Mouse (Mus musculus): Measurements from ENCODE around the gene Egf. TPM values are rescaled to one million over a fixed set of nuclear protein-coding genes. Genes with fewer than 3 reads are reported as not detected.
"Not testable (repeated sequence)": the region's sequence is repeated elsewhere in the genome, so short reads cannot be mapped to it uniquely, and the experiment has no call there.

Egf gene
- polyA plus RNA-seq, 1 experiment = 3.6 TPM

- no peak overlapping the region for H3K27ac ChIP-seq (ENCODE audit: insufficient read depth, low read length)
- no peak overlapping the region for H3K4me3 ChIP-seq (replicated peaks; ENCODE audit: insufficient read depth, low read depth, low read length)
- no peaks in the 10 kb centered on the region for H3K27me3 ChIP-seq (ENCODE audit: control insufficient read depth, insufficient read depth, low read length)
- no peak for TF ChIP-seq POLR2A (IDR thresholded peaks at IDR 0.05; ENCODE audit: borderline replicate concordance, insufficient read depth, low read length)
- TF ChIP-seq CTCF (IDR thresholded peaks at IDR 0.05; ENCODE audit: borderline replicate concordance, insufficient read depth, low read depth, low read length) = no peak
- no peaks in the 10 kb centered on the region for H3K4me1 ChIP-seq (ENCODE audit: control insufficient read depth, insufficient read depth, low read length)
- no peak for DNase-seq
- WGBS = 75% methylated on average over 6 of the region's 6 CpGs
Observed at GRCm38 (mm10) chr3:129771210-129771609, 16.1 kb upstream of the Egf start.

- no peak for TF ChIP-seq CTCF (IDR thresholded peaks at IDR 0.05; ENCODE audit: borderline replicate concordance, insufficient read depth, low read depth, low read length)
- TF ChIP-seq POLR2A (IDR thresholded peaks at IDR 0.05; ENCODE audit: borderline replicate concordance, insufficient read depth, low read length) = no peak
- no peak for DNase-seq
- no peaks in the 10 kb centered on the region for H3K4me1 ChIP-seq (ENCODE audit: control insufficient read depth, insufficient read depth, low read length)
- 72% methylated on average over 10 of the region's 10 CpGs for WGBS
- no peak overlapping the region for H3K4me3 ChIP-seq (replicated peaks; ENCODE audit: insufficient read depth, low read depth, low read length)
- H3K27me3 ChIP-seq (ENCODE audit: control insufficient read depth, insufficient read depth, low read length) = no peaks in the 10 kb centered on the region
- H3K27ac ChIP-seq (ENCODE audit: insufficient read depth, low read length) = no peak overlapping the region
Observed at GRCm38 (mm10) chr3:129766971-129767794, 12.1 kb upstream of the Egf start.

DNA sequence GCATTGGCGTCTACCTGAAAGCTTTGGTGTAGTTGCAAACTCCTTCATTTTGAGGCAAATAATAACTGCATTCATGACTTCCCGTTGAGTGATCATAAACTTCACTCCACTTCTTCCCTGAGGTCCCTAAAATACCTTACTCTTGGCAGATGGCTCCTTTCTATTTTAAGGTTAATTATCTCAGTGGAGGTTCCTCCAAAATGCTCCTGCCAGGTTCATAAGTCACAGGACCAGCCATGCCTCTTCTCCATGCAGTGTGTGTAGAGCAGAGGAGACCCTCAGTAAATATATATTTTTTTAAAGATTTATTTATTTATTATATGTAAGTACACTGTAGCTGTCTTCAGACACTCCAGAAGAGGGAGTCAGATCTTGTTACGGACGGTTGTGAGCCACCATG, 11.0 kb upstream of the Egf start:
- H3K4me1 ChIP-seq (ENCODE audit: control insufficient read depth, insufficient read depth, low read length) = no peaks in the 10 kb centered on the region
- no peak for DNase-seq
- no peak overlapping the region for H3K27ac ChIP-seq (ENCODE audit: insufficient read depth, low read length)
- H3K27me3 ChIP-seq (ENCODE audit: control insufficient read depth, insufficient read depth, low read length) = no peaks in the 10 kb centered on the region
- WGBS = 80% methylated on average over 4 of the region's 4 CpGs
- no peak for TF ChIP-seq CTCF (IDR thresholded peaks at IDR 0.05; ENCODE audit: borderline replicate concordance, insufficient read depth, low read depth, low read length)
- no peak overlapping the region for H3K4me3 ChIP-seq (replicated peaks; ENCODE audit: insufficient read depth, low read depth, low read length)

DNA sequence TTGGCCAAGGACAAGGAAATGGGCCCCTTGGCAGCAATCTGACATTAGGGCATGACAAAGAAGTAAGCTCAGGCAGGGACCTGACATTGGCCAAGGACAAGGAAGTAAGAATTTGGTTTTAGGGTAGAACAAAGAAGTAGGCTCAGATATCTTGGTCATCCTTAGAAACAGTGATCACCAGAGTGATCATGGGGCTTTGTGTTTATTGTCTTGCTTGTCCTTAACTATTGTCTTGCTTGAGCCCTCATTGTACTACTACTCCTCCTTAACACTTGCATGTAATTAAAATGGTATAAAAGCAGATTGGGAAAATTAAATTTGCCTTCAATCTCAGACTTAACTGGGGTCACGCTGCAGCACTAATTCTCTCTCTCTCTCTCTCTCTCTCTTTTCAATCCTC, 2.5 kb upstream of the Egf start:
- not testable (repeated sequence) for H3K27me3 ChIP-seq (ENCODE audit: control insufficient read depth, insufficient read depth, low read length); H3K4me3 ChIP-seq (replicated peaks; ENCODE audit: insufficient read depth, low read depth, low read length); H3K27ac ChIP-seq (ENCODE audit: insufficient read depth, low read length); H3K4me1 ChIP-seq (ENCODE audit: control insufficient read depth, insufficient read depth, low read length); DNase-seq
- WGBS = 83% methylated on average over 1 of the region's 1 CpGs

DNA sequence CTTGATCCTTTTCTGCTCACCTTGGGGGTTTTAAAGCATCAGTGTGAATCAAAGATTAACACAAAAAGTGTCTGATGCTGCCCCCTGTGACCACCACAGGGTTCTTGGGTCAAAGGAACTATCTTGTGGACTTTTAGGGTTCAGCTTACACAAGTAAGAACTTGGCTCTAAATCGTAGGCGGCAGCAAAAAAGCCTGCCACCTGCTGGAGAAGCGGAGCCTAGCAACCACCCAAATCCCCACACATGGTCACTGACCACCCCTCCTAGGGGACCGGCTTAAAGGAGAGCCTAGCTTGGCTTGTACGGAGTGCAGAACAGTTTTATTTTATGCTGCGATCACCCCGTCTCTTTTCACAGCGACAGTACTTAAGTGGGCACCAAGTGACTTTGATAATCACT, 10.3 kb downstream of the Egf start:
- Histone ChIP-seq H3K4me3 (replicated peaks; ENCODE audit: insufficient read depth, low read depth, low read length) (no peak overlapping the region), H3K4me1 (ENCODE audit: control insufficient read depth, insufficient read depth, low read length) (no peaks in the 10 kb centered on the region), H3K27ac (ENCODE audit: insufficient read depth, low read length) (no peak overlapping the region), H3K27me3 (ENCODE audit: control insufficient read depth, insufficient read depth, low read length) (no peaks in the 10 kb centered on the region)
- WGBS = 41% methylated on average over 8 of the region's 8 CpGs
- DNase-seq = peak; percentile 10 to 15
- TF ChIP-seq CTCF (IDR thresholded peaks at IDR 0.05; ENCODE audit: borderline replicate concordance, insufficient read depth, low read depth, low read length) (peak; percentile 53), POLR2A (IDR thresholded peaks at IDR 0.05; ENCODE audit: borderline replicate concordance, insufficient read depth, low read length) (no peak)

DNA sequence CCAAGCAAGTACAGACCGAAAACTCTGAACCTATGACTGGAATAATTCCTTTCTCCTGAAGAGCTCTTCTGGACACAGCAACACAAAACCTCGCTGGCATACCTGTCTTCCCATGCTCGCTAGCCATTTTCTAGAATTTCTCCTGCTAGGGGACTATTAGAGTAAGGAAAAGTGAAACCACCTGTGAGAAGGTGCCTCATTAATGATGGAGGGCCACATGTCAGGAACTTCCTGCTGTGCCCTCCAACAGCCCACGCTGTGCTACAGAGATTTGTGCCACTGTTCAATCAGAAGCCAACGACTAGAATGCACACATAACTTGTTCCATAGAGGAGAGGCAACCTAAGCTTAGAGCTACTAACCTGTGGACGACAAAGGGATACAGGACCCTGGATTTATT, 12.3 kb downstream of the Egf start:
- TF ChIP-seq POLR2A (IDR thresholded peaks at IDR 0.05; ENCODE audit: borderline replicate concordance, insufficient read depth, low read length) (no peak), CTCF (IDR thresholded peaks at IDR 0.05; ENCODE audit: borderline replicate concordance, insufficient read depth, low read depth, low read length) (no peak)
- no peak for DNase-seq
- no peak overlapping the region for H3K27ac ChIP-seq (ENCODE audit: insufficient read depth, low read length)
- no peaks in the 10 kb centered on the region for H3K4me1 ChIP-seq (ENCODE audit: control insufficient read depth, insufficient read depth, low read length)
- H3K4me3 ChIP-seq (replicated peaks; ENCODE audit: insufficient read depth, low read depth, low read length) = no peak overlapping the region
- 75% methylated on average over 6 of the region's 6 CpGs for WGBS
- H3K27me3 ChIP-seq (ENCODE audit: control insufficient read depth, insufficient read depth, low read length) = no peaks in the 10 kb centered on the region

DNA sequence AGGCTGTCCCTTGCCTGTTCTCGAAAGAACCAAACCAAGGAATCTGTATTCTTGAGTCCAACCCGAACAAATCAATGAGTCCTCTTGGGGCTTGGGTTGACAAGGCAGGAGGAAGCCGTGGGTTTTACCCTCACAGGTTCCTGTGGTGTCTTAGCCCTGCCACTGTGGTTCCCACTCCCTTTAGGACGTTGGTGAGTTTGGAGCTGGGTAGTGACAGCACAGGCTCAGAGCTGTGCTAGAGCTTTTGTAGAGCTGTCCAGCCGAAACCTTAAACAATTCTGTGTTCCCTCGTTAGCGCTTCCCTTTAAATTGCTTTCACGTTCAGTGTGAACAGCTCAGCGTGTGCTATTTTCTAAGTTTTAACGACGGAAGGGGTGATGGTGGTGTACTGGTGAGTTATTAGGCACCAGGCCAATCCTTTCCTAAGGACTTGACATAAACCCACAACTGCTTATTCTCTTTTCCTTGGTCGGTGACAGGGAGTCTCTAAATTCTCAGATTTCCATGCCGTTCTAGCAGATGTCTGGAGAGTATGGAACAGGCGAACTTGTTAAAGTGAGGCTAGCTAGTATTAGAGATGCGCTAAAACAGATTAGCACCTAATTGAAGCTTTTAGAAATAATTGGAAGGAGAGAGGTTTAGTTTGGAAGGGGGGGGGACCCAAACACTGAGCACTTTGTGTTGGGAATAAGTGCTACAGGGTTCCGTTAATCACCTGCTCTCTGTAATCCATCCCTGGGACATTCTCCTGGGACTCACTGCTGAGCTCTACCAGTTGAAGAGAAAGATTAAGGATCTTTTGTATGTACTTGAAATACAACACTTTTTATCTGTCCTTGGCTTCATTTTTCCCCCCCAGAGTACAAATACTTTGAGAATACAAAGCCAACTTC, 16.6 kb downstream of the Egf start:
- DNase-seq = no peak
- Histone ChIP-seq H3K4me3 (replicated peaks; ENCODE audit: insufficient read depth, low read depth, low read length) (no peak overlapping the region), H3K4me1 (ENCODE audit: control insufficient read depth, insufficient read depth, low read length) (no peaks in the 10 kb centered on the region), H3K27me3 (ENCODE audit: control insufficient read depth, insufficient read depth, low read length) (no peaks in the 10 kb centered on the region), H3K27ac (ENCODE audit: insufficient read depth, low read length) (no peak overlapping the region)
- no peak for TF ChIP-seq POLR2A (IDR thresholded peaks at IDR 0.05; ENCODE audit: borderline replicate concordance, insufficient read depth, low read length)
- no peak for TF ChIP-seq CTCF (IDR thresholded peaks at IDR 0.05; ENCODE audit: borderline replicate concordance, insufficient read depth, low read depth, low read length)
- 76% methylated on average over 16 of the region's 16 CpGs for WGBS

DNA sequence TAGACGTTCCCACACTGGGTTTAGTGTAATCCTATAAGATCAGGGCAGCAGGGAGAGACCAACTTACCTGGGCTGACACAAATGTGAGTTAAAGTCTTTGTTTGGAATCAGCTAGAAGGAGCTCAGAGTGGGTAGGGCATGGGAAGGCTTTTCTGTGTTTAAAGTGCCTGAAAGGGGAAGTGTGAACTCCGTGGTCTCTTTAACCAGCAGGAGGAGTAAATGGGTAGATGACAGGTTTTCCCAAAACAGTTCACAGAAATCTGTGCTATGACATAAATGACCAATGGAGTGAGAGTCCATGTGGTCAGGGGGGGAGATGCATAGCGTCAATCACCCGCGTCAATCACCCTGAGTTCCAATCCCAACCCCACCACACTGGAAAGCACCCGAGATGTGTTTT, 23.5 kb downstream of the Egf start:
- H3K4me3 ChIP-seq (replicated peaks; ENCODE audit: insufficient read depth, low read depth, low read length) = no peak overlapping the region
- no peaks in the 10 kb centered on the region for H3K4me1 ChIP-seq (ENCODE audit: control insufficient read depth, insufficient read depth, low read length)
- WGBS = 79% methylated on average over 6 of the region's 6 CpGs
- no peaks in the 10 kb centered on the region for H3K27me3 ChIP-seq (ENCODE audit: control insufficient read depth, insufficient read depth, low read length)
- H3K27ac ChIP-seq (ENCODE audit: insufficient read depth, low read length) = no peak overlapping the region
- no peak for DNase-seq
- TF ChIP-seq CTCF (IDR thresholded peaks at IDR 0.05; ENCODE audit: borderline replicate concordance, insufficient read depth, low read depth, low read length) (no peak), POLR2A (IDR thresholded peaks at IDR 0.05; ENCODE audit: borderline replicate concordance, insufficient read depth, low read length) (no peak)
